Mouse (Mus musculus) lung, embryonic 15.5 days (tissue): ENCODE data around the gene Srebf2. TPM values are rescaled to one million over a fixed set of nuclear protein-coding genes. Genes with fewer than 3 reads are reported as not detected.

ENCODE experiments used
- ATAC-seq: fragments of 200-750 bp; cut with Nextera tagmentation; 2 replicates; pipeline ENCODE4 v1.8.0; 2017; ENCODE audit warnings: moderate number of reproducible peaks, borderline replicate concordance; ENCODE audit not compliant: low FRiP score, low TSS enrichment; ENCODE audit errors: extremely low read depth
- H3K27ac ChIP-seq: fragments of 300-500 bp; sonication (generic); 2 replicates; pipeline ENCODE4 v1.5.1; 2015; ENCODE audit warnings: moderate library complexity, mild to moderate bottlenecking, inconsistent platforms
- H3K27me3 ChIP-seq: fragments of 300-500 bp; sonication (generic); 2 replicates; pipeline ENCODE4 v1.6.1; 2015; ENCODE audit warnings: inconsistent platforms
- H3K36me3 ChIP-seq: fragments of 300-500 bp; sonication (generic); 2 replicates; pipeline ENCODE4 v1.6.1; 2015; ENCODE audit warnings: inconsistent platforms
- H3K4me1 ChIP-seq: fragments of 300-500 bp; sonication (generic); 2 replicates; pipeline ENCODE4 v1.6.1; 2015; ENCODE audit warnings: inconsistent platforms
- H3K4me2 ChIP-seq: fragments of 300-500 bp; sonication (generic); 2 replicates; pipeline ENCODE4 v1.6.1; 2015; ENCODE audit warnings: inconsistent platforms, mild to moderate bottlenecking, moderate library complexity
- H3K4me3 ChIP-seq: fragments of 300-500 bp; sonication (generic); 2 replicates; pipeline ENCODE4 v1.5.1; 2015; ENCODE audit warnings: mild to moderate bottlenecking, inconsistent platforms
- H3K9ac ChIP-seq: fragments of 300-500 bp; sonication (generic); 2 replicates; pipeline ENCODE4 v1.6.1; 2015; ENCODE audit warnings: inconsistent platforms
- H3K9me3 ChIP-seq: fragments of 300-500 bp; sonication (generic); 2 replicates; pipeline ENCODE4 v1.6.1; 2016; ENCODE audit warnings: inconsistent platforms
- WGBS: fragments of 180-500 bp; shearing (Covaris S2); methylation state at CpG from one replicate; pipeline ENCODE4 v1.1.7; 2015; 5-methylcytosine and 5-hydroxymethylcytosine counted together
- polyA plus RNA-seq: library from polyadenylated mRNA; unstranded; fragments of >200 nt; fragmentation: Nextera tagmentation; extraction: Ambion mirVana; gene quantifications from 2 replicates; pipeline ENCODE4 v1.2.1, GENCODE M21; 2015

Gene Srebf2
- polyA plus RNA-seq, 1 experiment from 2014 or later, result 132 TPM

- Histone ChIP-seq H3K4me2 (no peak overlapping the region; the same call in 1 of the 2 replicates), H3K36me3 (no peaks in the 10 kb centered on the region), H3K27ac (no peak overlapping the region), H3K4me3 (no peak overlapping the region), H3K27me3 (peaks cover 40% of the 10 kb centered on the region), H3K9ac (no peak overlapping the region), H3K4me1 (peaks cover 10% of the 10 kb centered on the region), H3K9me3 (no peaks in the 10 kb centered on the region)
- ATAC-seq, result 0 out of 2 replicates have a peak, but pooled peaks have one; percentile 12
- WGBS, result 19% methylated on average over 7 of the region's 7 CpGs
These were observed 76.3 kb downstream of the Srebf2 start for GRCm38 (mm10) chr15:82223251-82223650.

- ATAC-seq, result peak; percentile 51; the same call in 1 of the 2 replicates
- WGBS, result under 1% methylated on average over 44 of the region's 44 CpGs
- H3K4me1 ChIP-seq, result peaks cover 10% of the 10 kb centered on the region
- H3K9ac ChIP-seq, result no peak within 1 kb of the TSS; the same call in 1 of the 2 replicates
- peak within 1 kb of the TSS; percentile 31 for H3K4me3 ChIP-seq
- H3K27ac ChIP-seq, result no peak within 1 kb of the TSS
- H3K27me3 ChIP-seq, result peaks cover 36% of the 10 kb centered on the region
- peak within 1 kb of the TSS; percentile 58 for H3K4me2 ChIP-seq
- no peaks in the 10 kb centered on the region for H3K36me3 ChIP-seq
- no peaks in the 10 kb centered on the region for H3K9me3 ChIP-seq
These were observed 76.9 kb downstream of the Srebf2 start, which contains the start of gene Tnfrsf13c for GRCm38 (mm10) chr15:82223657-82224601. Tnfrsf13c (minus strand) TSS chr15:82224369.

GRCm38 (mm10) chr15:82224602-82225215 is 77.7 kb downstream of the Srebf2 start:
- peak overlapping the region; percentile 58 for H3K4me2 ChIP-seq
- no peak overlapping the region for H3K27ac ChIP-seq
- H3K4me3 ChIP-seq, result no peak overlapping the region; the same call in 1 of the 2 replicates
- peak; percentile 35; the same call in 1 of the 2 replicates for ATAC-seq
- no peak overlapping the region for H3K9ac ChIP-seq
- no peaks in the 10 kb centered on the region for H3K9me3 ChIP-seq
- H3K27me3 ChIP-seq, result peaks cover 30% of the 10 kb centered on the region
- H3K36me3 ChIP-seq, result no peaks in the 10 kb centered on the region
- WGBS, result 35% methylated on average over 7 of the region's 7 CpGs
- H3K4me1 ChIP-seq, result peaks cover 14% of the 10 kb centered on the region

- Histone ChIP-seq H3K4me1 (peaks cover 15% of the 10 kb centered on the region), H3K27me3 (peaks cover 30% of the 10 kb centered on the region), H3K27ac (no peak overlapping the region), H3K4me2 (no peak overlapping the region), H3K4me3 (no peak overlapping the region), H3K36me3 (no peaks in the 10 kb centered on the region), H3K9me3 (no peaks in the 10 kb centered on the region), H3K9ac (no peak overlapping the region)
- no peak for ATAC-seq
- 78% methylated on average over 5 of the region's 5 CpGs for WGBS
These were observed 78.8 kb downstream of the Srebf2 start for GRCm38 (mm10) chr15:82225769-82226168.

GRCm38 (mm10) chr15:82229542-82230045 is 82.6 kb downstream of the Srebf2 start:
- H3K9ac ChIP-seq, result no peak overlapping the region
- H3K4me1 ChIP-seq, result peaks cover 5% of the 10 kb centered on the region
- H3K9me3 ChIP-seq, result no peaks in the 10 kb centered on the region
- H3K27ac ChIP-seq, result no peak overlapping the region
- H3K36me3 ChIP-seq, result no peaks in the 10 kb centered on the region
- no peak overlapping the region for H3K4me2 ChIP-seq
- ATAC-seq, result no peak
- 33% methylated on average over 11 of the region's 11 CpGs for WGBS
- H3K4me3 ChIP-seq, result no peak overlapping the region
- H3K27me3 ChIP-seq, result peaks cover 12% of the 10 kb centered on the region

GRCm38 (mm10) chr15:82230098-82230611 is 83.2 kb downstream of the Srebf2 start:
- Histone ChIP-seq H3K4me2 (no peak overlapping the region), H3K27me3 (peaks cover 6% of the 10 kb centered on the region), H3K9ac (no peak overlapping the region), H3K27ac (no peak overlapping the region), H3K9me3 (no peaks in the 10 kb centered on the region), H3K4me1 (peaks cover 4% of the 10 kb centered on the region; the same call in 1 of the 2 replicates), H3K4me3 (no peak overlapping the region), H3K36me3 (no peaks in the 10 kb centered on the region)
- 55% methylated on average over 6 of the region's 6 CpGs for WGBS
- ATAC-seq, result no peak

GRCm38 (mm10) chr15:82231100-82231499 is 84.1 kb downstream of the Srebf2 start:
- peak; percentile 65; the same call in 1 of the 2 replicates for ATAC-seq
- Histone ChIP-seq H3K27ac (no peak overlapping the region), H3K4me1 (peaks cover 4% of the 10 kb centered on the region), H3K4me2 (no peak overlapping the region), H3K9me3 (no peaks in the 10 kb centered on the region), H3K27me3 (no peaks in the 10 kb centered on the region), H3K36me3 (no peaks in the 10 kb centered on the region), H3K9ac (no peak overlapping the region), H3K4me3 (no peak overlapping the region)
- 74% methylated on average over 4 of the region's 4 CpGs for WGBS

GRCm38 (mm10) chr15:82231591-82232378 is 84.8 kb downstream of the Srebf2 start:
- ATAC-seq, result no peak
- no peaks in the 10 kb centered on the region for H3K36me3 ChIP-seq
- 63% methylated on average over 11 of the region's 11 CpGs for WGBS
- no peak overlapping the region for H3K4me2 ChIP-seq
- no peaks in the 10 kb centered on the region for H3K9me3 ChIP-seq
- H3K27ac ChIP-seq, result no peak overlapping the region
- H3K9ac ChIP-seq, result no peak overlapping the region
- H3K27me3 ChIP-seq, result no peaks in the 10 kb centered on the region
- peaks cover 4% of the 10 kb centered on the region for H3K4me1 ChIP-seq
- no peak overlapping the region for H3K4me3 ChIP-seq

- H3K4me3 ChIP-seq, result no peak overlapping the region
- ATAC-seq, result no peak
- 60% methylated on average over 4 of the region's 4 CpGs for WGBS
- no peak overlapping the region for H3K27ac ChIP-seq
- no peak overlapping the region for H3K4me2 ChIP-seq
- no peak overlapping the region for H3K9ac ChIP-seq
- H3K9me3 ChIP-seq, result no peaks in the 10 kb centered on the region
- no peaks in the 10 kb centered on the region for H3K27me3 ChIP-seq
- H3K4me1 ChIP-seq, result peaks cover 4% of the 10 kb centered on the region
- no peaks in the 10 kb centered on the region for H3K36me3 ChIP-seq
These were observed 85.7 kb downstream of the Srebf2 start for GRCm38 (mm10) chr15:82232651-82233050.

GRCm38 (mm10) chr15:82235661-82236060 is 88.7 kb downstream of the Srebf2 start:
- Histone ChIP-seq H3K27me3 (no peaks in the 10 kb centered on the region), H3K9ac (no peak overlapping the region), H3K4me1 (no peaks in the 10 kb centered on the region; the same call in 1 of the 2 replicates), H3K27ac (no peak overlapping the region), H3K36me3 (peaks cover 4% of the 10 kb centered on the region; the same call in 1 of the 2 replicates), H3K9me3 (no peaks in the 10 kb centered on the region), H3K4me3 (no peak overlapping the region), H3K4me2 (no peak overlapping the region)
- ATAC-seq, result no peak
- 53% methylated on average over 10 of the region's 10 CpGs for WGBS

- H3K27me3 ChIP-seq, result no peaks in the 10 kb centered on the region
- ATAC-seq, result peak; percentile 44; the same call in 1 of the 2 replicates
- peaks cover 4% of the 10 kb centered on the region; the same call in 1 of the 2 replicates for H3K36me3 ChIP-seq
- H3K4me3 ChIP-seq, result no peak overlapping the region
- no peaks in the 10 kb centered on the region for H3K9me3 ChIP-seq
- no peaks in the 10 kb centered on the region; the same call in 1 of the 2 replicates for H3K4me1 ChIP-seq
- WGBS, result 22% methylated on average over 5 of the region's 5 CpGs
- no peak overlapping the region for H3K27ac ChIP-seq
- H3K4me2 ChIP-seq, result no peak overlapping the region
- H3K9ac ChIP-seq, result no peak overlapping the region
These were observed 89.6 kb downstream of the Srebf2 start for GRCm38 (mm10) chr15:82236565-82236964.
